Mouse (Mus musculus): ENCODE results near the gene Tcn2.

DNA sequence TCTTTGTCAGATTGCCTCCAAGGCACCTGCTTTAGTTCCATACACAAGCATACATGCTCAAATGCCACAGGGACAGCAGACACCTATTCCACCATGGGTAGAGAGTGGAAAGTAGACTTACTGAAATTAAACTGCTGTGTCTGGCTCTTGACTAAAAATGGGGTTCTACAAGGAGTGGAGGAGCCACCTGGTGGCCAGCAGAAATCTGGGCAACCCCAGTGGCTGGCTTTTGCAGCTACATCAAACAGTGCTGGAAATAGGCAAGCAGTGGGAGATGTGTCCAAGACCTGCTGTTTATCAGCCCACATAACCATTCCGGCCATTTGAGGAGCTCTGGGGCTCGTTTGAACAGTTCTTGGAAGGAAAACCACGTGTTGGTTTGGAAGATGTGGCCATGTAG lies 37.9 kb upstream of the Tcn2 start:
- TF ChIP-seq CTCF (IDR thresholded peaks at IDR 0.05; ENCODE audit: extremely low read depth, insufficient read depth, low read length), result peak; percentile 39
- no peak for TF ChIP-seq POLR2A (IDR thresholded peaks at IDR 0.05; ENCODE audit: extremely low read depth, insufficient read depth, low read length)
